Mouse (Mus musculus): ENCODE data around the gene Pyurf. TPM values are rescaled to one million over a fixed set of nuclear protein-coding genes. Genes with fewer than 3 reads are reported as not detected.

The Pyurf gene
- polyA plus RNA-seq (2012; rRNA removed) = 11.0 TPM in 2 replicates

GRCm38 (mm10) chr6:57691467-57692261 lies at the start of gene Pyurf:
TSS of gene Pyurf (minus strand) at chr6:57692078.

GRCm38 (mm10) chr6:57702376-57702742 lies 10.5 kb upstream of the Pyurf start, which contains the start of gene Lancl2:
TSS of gene Lancl2 (plus strand) at chr6:57702540.

Other genes with a start within 250 kb of the Pyurf start
- 4.3 and 5.5 TPM in 2 replicates for gene Ppm1k, start 156.6 kb downstream of the Pyurf start, polyA plus RNA-seq (2012; rRNA removed)
- gene Herc6, start 111.1 kb downstream of the Pyurf start, polyA plus RNA-seq (2012; rRNA removed) = 1.7 and 1.9 TPM in 2 replicates
- gene Lancl2, start 10.5 kb upstream of the Pyurf start, polyA plus RNA-seq (2012; rRNA removed) = 48.2 and 51.6 TPM in 2 replicates
- 143 and 148 TPM in 2 replicates for gene Vopp1, start 133.1 kb upstream of the Pyurf start, polyA plus RNA-seq (2012; rRNA removed)
- gene Vmn1r21, start 158.3 kb upstream of the Pyurf start, polyA plus RNA-seq (2012; rRNA removed) = not detected in 2 replicates
- gene Vmn1r22, start 215.9 kb upstream of the Pyurf start, polyA plus RNA-seq (2012; rRNA removed) = not detected in 2 replicates
- gene Vmn1r23, start 234.8 kb upstream of the Pyurf start, polyA plus RNA-seq (2012; rRNA removed) = not detected in 2 replicates

Measured in central nervous system, embryonic 14 days (tissue).